Mouse (Mus musculus) CH12.LX (cell line): ENCODE measurements at regions not wholly inside any gene's neighbourhood (a gene's known extent, or its start where the extent isn't known, plus 50 kb on each side); places are given as distances from the start of the nearest gene placed in this dataset.

Experiments used
- DNase-seq: peaks from one replicate; pipeline ENCODE4 v3.0.0-alpha.2; 2013; ENCODE audit errors: extremely low read depth
- H3K27ac ChIP-seq: 2 replicates; pipeline ENCODE4 v1.5.1; 2012; ENCODE audit warnings: low read depth, mild to moderate bottlenecking, control low read depth, moderate library complexity; ENCODE audit not compliant: insufficient read depth
- H3K27me3 ChIP-seq: replicated peaks from 2 replicates; pipeline ENCODE3; 2012; ENCODE audit warnings: inconsistent platforms
- H3K36me3 ChIP-seq, 2 experiments: replicated peaks in 1 of 2; 2 replicates each; pipeline versions ENCODE3 to v1.6.1; 2012; ENCODE audit warnings: inconsistent platforms in 1 of 2, low read length in 1 of 2, mild to moderate bottlenecking in 1 of 2, mixed read lengths in 1 of 2, moderate library complexity in 1 of 2; ENCODE audit not compliant: control insufficient read depth in 1 of 2, insufficient read depth in 1 of 2
- H3K4me1 ChIP-seq, 2 experiments: 2 replicates each; pipeline ENCODE4 v1.6.1; 2012; ENCODE audit warnings: inconsistent platforms in 1 of 2, moderate library complexity in 1 of 2; ENCODE audit not compliant: insufficient read depth in 2 of 2, control insufficient read depth in 1 of 2
- H3K4me2 ChIP-seq: 2 replicates; pipeline ENCODE4 v1.6.1; 2012; ENCODE audit warnings: low read depth, mild to moderate bottlenecking, control low read depth; ENCODE audit not compliant: poor library complexity, insufficient read depth, severe bottlenecking
- H3K4me3 ChIP-seq, 3 experiments: fragments of 150-350 bp in 1 of 3; sonication (generic) in 1 of 3; replicated peaks in 1 of 3; 2 replicates each; pipeline versions ENCODE3 to v1.5.1; 2011 to 2012; ENCODE audit warnings: low read depth in 2 of 3, low read length in 2 of 3, mild to moderate bottlenecking in 2 of 3, moderate library complexity in 2 of 3, control low read depth in 1 of 3, improper control_type of control experiment in 1 of 3, inconsistent platforms in 1 of 3, mixed read lengths in 1 of 3; ENCODE audit not compliant: poor library complexity in 1 of 3
- H3K79me2 ChIP-seq: replicated peaks from 2 replicates; pipeline ENCODE4 v1.6.1; 2012; ENCODE audit warnings: mild to moderate bottlenecking, moderate library complexity; ENCODE audit not compliant: control insufficient read depth, poor library complexity, insufficient read depth, severe bottlenecking; ENCODE audit errors: extremely low read depth
- H3K9ac ChIP-seq: 2 replicates; pipeline ENCODE4 v1.6.1; 2012; ENCODE audit warnings: low read depth, mild to moderate bottlenecking, control low read depth, moderate library complexity; ENCODE audit not compliant: insufficient read depth
- H3K9me3 ChIP-seq: replicated peaks from 2 replicates; pipeline ENCODE3; 2012; ENCODE audit warnings: low read length, inconsistent platforms, mixed read lengths
- BHLHE40 ChIP-seq: IDR thresholded peaks from 2 replicates; pipeline ENCODE4 v1.6.1; 2011; ENCODE audit warnings: mild to moderate bottlenecking, low read depth, low read length, improper control_type of control experiment
- CTCF ChIP-seq, 2 experiments: IDR thresholded peaks in 1 of 2; conservative IDR thresholded peaks in 1 of 2; 2 replicates each; pipeline ENCODE4 v1.5.1; 2011 to 2012; ENCODE audit warnings: low read depth in 2 of 2, low read length in 2 of 2, improper control_type of control experiment in 1 of 2, inconsistent platforms in 1 of 2, mild to moderate bottlenecking in 1 of 2, moderate library complexity in 1 of 2
- ETS1 ChIP-seq: conservative IDR thresholded peaks from 2 replicates; pipeline ENCODE4 v1.6.1; 2012; ENCODE audit warnings: low read depth, mild to moderate bottlenecking, inconsistent platforms, low read length, improper control_type of control experiment, moderate library complexity
- HCFC1 ChIP-seq: IDR thresholded peaks from 2 replicates; pipeline ENCODE4 v1.6.1; 2012; ENCODE audit warnings: low read depth, mild to moderate bottlenecking, inconsistent platforms, low read length, improper control_type of control experiment
- MAFK ChIP-seq: IDR thresholded peaks from 2 replicates; pipeline ENCODE4 v1.6.1; 2011; ENCODE audit warnings: low read length, improper control_type of control experiment; ENCODE audit not compliant: insufficient replicate concordance
- MAZ ChIP-seq: IDR thresholded peaks from 2 replicates; pipeline ENCODE4 v1.6.1; 2012; ENCODE audit warnings: low read depth, mild to moderate bottlenecking, inconsistent platforms, low read length, improper control_type of control experiment, moderate library complexity
- NELFE ChIP-seq: IDR thresholded peaks from 2 replicates; pipeline ENCODE4 v1.6.1; 2011; ENCODE audit warnings: low read depth, low read length, improper control_type of control experiment
- PAX5 ChIP-seq: IDR thresholded peaks from 2 replicates; pipeline ENCODE4 v1.6.1; 2012; ENCODE audit warnings: low read length, inconsistent platforms, mixed read lengths
- RAD21 ChIP-seq: IDR thresholded peaks from 2 replicates; pipeline ENCODE4 v1.6.1; 2011; ENCODE audit warnings: low read depth, mild to moderate bottlenecking, low read length, improper control_type of control experiment, moderate library complexity
- RCOR1 ChIP-seq: conservative IDR thresholded peaks from 2 replicates; pipeline ENCODE4 v1.6.1; 2012; ENCODE audit warnings: low read depth, mild to moderate bottlenecking, inconsistent platforms, low read length, improper control_type of control experiment
- SMC3 ChIP-seq: IDR thresholded peaks from 2 replicates; pipeline ENCODE4 v1.6.1; 2011; ENCODE audit warnings: low read depth, low read length, improper control_type of control experiment
- TBP ChIP-seq: conservative IDR thresholded peaks from 2 replicates; pipeline ENCODE4 v1.6.1; 2011; ENCODE audit warnings: low read depth, low read length, improper control_type of control experiment
- TCF12 ChIP-seq: IDR thresholded peaks from 2 replicates; pipeline ENCODE4 v1.6.1; 2014; ENCODE audit warnings: low read depth, mild to moderate bottlenecking, inconsistent platforms, low read length, improper control_type of control experiment
- UBTF ChIP-seq: IDR thresholded peaks from 2 replicates; pipeline ENCODE4 v1.6.1; 2012; ENCODE audit warnings: low read depth, mild to moderate bottlenecking, inconsistent platforms, low read length, improper control_type of control experiment, moderate library complexity
- USF1 ChIP-seq: IDR thresholded peaks from 2 replicates; pipeline ENCODE4 v1.6.1; 2014; ENCODE audit warnings: low read depth, mild to moderate bottlenecking, inconsistent platforms, low read length, improper control_type of control experiment
- USF2 ChIP-seq: conservative IDR thresholded peaks from 2 replicates; pipeline ENCODE4 v1.6.1; 2011; ENCODE audit warnings: low read depth, low read length, improper control_type of control experiment
- ZKSCAN1 ChIP-seq: IDR thresholded peaks from 2 replicates; pipeline ENCODE4 v1.6.1; 2012; ENCODE audit warnings: low read depth, inconsistent platforms, low read length, improper control_type of control experiment, borderline replicate concordance
- ZMIZ1 ChIP-seq: IDR thresholded peaks from 2 replicates; pipeline ENCODE4 v1.6.1; 2012; ENCODE audit warnings: low read depth, mild to moderate bottlenecking, inconsistent platforms, low read length, improper control_type of control experiment
- dilution Hi-C: fragments of 300-500 bp; cut with MboI; formaldehyde crosslinking; loops from 2 replicates; pipeline ENCODE4 v1.14.3; 2020; ENCODE audit warnings: low sequenced_read_pairs; ENCODE audit not compliant: extremely low pct_unique_long_range_greater_than_20kb, extremely low pct_ligation_motif_present
- in situ Hi-C: fragments of 300-500 bp; cut with MboI; formaldehyde crosslinking; loops from 3 replicates; pipeline ENCODE4 v1.14.3; 2019; ENCODE audit warnings: low sequenced_read_pairs, low pct_ligation_motif_present, low pct_unique_long_range_greater_than_20kb, mixed read lengths

DNA sequence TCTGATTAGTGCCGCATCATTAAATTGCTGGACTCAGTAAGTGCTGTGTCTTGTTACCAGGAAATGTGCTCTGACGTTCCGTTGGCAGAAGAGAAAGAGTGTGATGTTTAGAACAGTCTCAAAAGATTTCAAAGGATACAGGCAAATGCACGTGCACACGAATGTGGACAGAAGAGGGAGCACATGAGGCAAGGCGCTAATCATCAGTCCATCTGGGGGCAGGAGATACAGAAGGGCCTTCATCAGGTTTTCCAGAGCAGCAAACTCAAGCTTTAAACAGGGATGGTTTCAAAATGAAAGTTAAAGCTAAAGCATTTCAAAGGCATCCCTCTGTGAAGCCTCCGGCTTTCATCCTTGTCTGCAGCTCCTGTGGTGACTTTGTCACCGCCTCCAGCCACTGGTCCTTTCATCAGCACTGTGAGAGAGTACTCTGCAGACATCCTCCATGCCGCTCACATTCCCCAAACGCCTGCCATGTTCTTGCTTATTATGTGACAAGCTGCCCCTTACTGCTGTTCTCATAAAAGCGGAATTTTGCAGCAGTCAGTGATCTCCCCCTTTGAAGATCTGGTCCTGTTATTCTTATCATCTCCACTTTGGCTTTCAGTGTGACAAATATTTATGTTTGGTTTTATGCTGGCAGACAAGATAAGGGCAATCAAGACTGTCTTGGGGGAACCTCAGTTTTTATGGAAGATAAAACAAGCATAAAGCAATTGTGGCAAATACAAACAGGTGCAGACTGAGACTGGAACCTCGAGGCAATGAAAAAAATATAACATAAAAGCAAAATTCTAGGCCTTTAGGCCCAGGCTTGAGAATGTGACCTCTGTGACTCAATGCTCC, 111.5 kb upstream of the Tmem150c start:
- Histone ChIP-seq H3K27me3 (no peaks in the 10 kb centered on the region), H3K4me2 (no peak overlapping the region), H3K27ac (no peak overlapping the region), H3K9ac (no peak overlapping the region), H3K79me2 (no peaks in the 10 kb centered on the region), H3K36me3 (no peaks in the 10 kb centered on the region), H3K4me1 (peaks cover 0 to 13% of the 10 kb centered on the region in 2 experiments; a peak in 2 of 4 replicates), H3K9me3 (peaks cover 15% of the 10 kb centered on the region), H3K4me3 (no peak overlapping the region)
- dilution Hi-C loops (no loop called here), in situ Hi-C loops (no loop called here)
- TF ChIP-seq TBP: no peak
- TF ChIP-seq ZMIZ1: no peak
- no peak for TF ChIP-seq MAFK
- no peak for TF ChIP-seq RAD21
- no peak for TF ChIP-seq ZKSCAN1
- no peak for DNase-seq

DNA sequence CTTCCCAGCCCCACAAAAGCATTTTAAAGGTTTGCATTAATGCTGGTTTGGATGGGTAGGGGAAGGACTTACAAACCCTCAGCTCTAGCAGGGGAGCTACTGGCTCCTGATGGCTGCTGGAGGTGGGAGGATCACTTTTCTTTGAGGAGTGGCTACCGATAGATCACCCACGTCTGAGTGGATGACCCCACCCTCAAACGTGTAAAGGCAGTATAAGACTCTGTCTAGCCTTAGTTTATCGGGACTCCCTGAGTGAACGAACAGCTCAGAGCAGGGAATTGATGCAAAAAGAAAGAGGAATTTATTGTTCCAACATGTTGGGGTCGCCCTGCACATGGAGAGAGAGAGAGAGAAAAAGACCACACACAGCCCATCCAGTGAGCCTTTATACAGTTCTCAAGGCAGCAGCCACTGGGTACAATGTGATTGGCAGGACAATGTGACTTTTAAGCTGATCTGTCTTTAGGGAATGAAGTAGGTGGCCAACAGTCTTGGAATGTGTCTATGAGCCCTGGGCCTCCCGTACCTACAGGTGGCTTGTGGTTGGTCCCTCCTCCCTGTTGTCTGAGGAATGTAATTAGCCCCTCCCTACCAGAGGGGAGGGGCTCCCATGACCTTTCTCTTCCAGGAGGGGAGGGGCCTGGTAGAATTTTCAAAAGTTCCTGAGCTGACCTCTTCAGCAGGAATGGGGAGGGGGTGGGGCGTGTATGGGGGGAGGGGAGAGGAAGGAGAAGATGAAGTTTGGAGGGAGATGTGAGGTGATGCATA, 108.7 kb upstream of the Tmem150c start:
- no peak for TF ChIP-seq ETS1
- no peak for TF ChIP-seq RCOR1
- no peak for TF ChIP-seq TBP
- TF ChIP-seq TCF12: no peak
- TF ChIP-seq BHLHE40: no peak
- TF ChIP-seq USF2: no peak
- TF ChIP-seq UBTF: no peak
- TF ChIP-seq PAX5: no peak
- no peak for TF ChIP-seq HCFC1
- TF ChIP-seq SMC3: no peak
- no peak for TF ChIP-seq NELFE
- TF ChIP-seq MAZ: no peak
- no peak for TF ChIP-seq USF1
- TF ChIP-seq CTCF (conservative IDR thresholded peaks at IDR 0.05 in 1 of 2, IDR thresholded peaks at IDR 0.05 in 1 of 2; ENCODE audit: low read depth in 2 of 2, low read length in 2 of 2): no peak
- H3K4me1 ChIP-seq: peaks cover 0 to 13% of the 10 kb centered on the region in 2 experiments; a peak in 2 of 4 replicates
- no peak for DNase-seq
- no peak overlapping the region for H3K9ac ChIP-seq
- no peak overlapping the region for H3K4me3 ChIP-seq
- no peak overlapping the region for H3K27ac ChIP-seq
- no peaks in the 10 kb centered on the region for H3K27me3 ChIP-seq
- H3K4me2 ChIP-seq: no peak overlapping the region
- H3K9me3 ChIP-seq: peaks cover 15% of the 10 kb centered on the region
- no peaks in the 10 kb centered on the region for H3K79me2 ChIP-seq
- H3K36me3 ChIP-seq: no peaks in the 10 kb centered on the region
- dilution Hi-C loops: no loop called here
- in situ Hi-C loops: no loop called here
